Mouse (Mus musculus): ENCODE results near the gene Gcfc2. TPM values are rescaled to one million over a fixed set of nuclear protein-coding genes. Genes with fewer than 3 reads are reported as not detected.

The Gcfc2 gene
- polyA plus RNA-seq, 1 experiment, result 31.6 TPM

DNA sequence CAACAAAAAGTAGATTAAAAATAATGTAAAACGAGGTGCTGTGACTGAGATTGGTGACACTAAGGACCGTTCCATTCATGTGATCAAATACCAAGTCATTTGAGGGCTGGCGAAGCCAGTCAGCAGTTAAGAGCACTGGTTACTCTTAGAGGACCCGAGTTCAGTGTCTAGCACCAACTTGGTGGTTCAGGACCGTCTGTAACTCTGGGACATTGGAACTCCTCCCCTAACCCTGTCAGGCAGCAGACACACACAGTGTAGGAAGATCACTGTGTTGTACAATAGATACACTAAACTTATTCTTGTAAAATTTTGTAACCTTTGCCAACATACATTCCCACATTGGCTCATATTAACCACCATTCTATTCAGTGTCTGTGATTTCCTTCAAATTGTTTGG, 835 bp downstream of the Gcfc2 start:
- peak overlapping the region; percentile 99 for H3K9ac ChIP-seq (ENCODE audit: low read depth, poor library complexity, severe bottlenecking)
- H3K36me3 ChIP-seq (ENCODE audit: control insufficient read depth, insufficient read depth, low read length, poor library complexity, severe bottlenecking), result peaks cover 19% of the 10 kb centered on the region
- H3K27me3 ChIP-seq (ENCODE audit: control insufficient read depth, insufficient read depth, low read length, poor library complexity, severe bottlenecking), result no peaks in the 10 kb centered on the region
- H3K27ac ChIP-seq (ENCODE audit: insufficient read depth, low read length), result no peak overlapping the region
- H3K9me3 ChIP-seq (replicated peaks; ENCODE audit: control insufficient read depth, insufficient read depth, low read length, poor library complexity, severe bottlenecking), result no peaks in the 10 kb centered on the region
- TF ChIP-seq POLR2A (IDR thresholded peaks at IDR 0.05; ENCODE audit: insufficient read depth, low read length), result no peak
- no peak for TF ChIP-seq EP300 (IDR thresholded peaks at IDR 0.05; ENCODE audit: insufficient read depth, low read depth, low read length)
- no peak for TF ChIP-seq CTCF (IDR thresholded peaks at IDR 0.05; ENCODE audit: low read depth, low read length)
- H3K4me3 ChIP-seq (ENCODE audit: low read depth, low read length), result peak overlapping the region; percentile 98
- H3K4me1 ChIP-seq (ENCODE audit: control insufficient read depth, insufficient read depth, low read length), result no peaks in the 10 kb centered on the region

DNA sequence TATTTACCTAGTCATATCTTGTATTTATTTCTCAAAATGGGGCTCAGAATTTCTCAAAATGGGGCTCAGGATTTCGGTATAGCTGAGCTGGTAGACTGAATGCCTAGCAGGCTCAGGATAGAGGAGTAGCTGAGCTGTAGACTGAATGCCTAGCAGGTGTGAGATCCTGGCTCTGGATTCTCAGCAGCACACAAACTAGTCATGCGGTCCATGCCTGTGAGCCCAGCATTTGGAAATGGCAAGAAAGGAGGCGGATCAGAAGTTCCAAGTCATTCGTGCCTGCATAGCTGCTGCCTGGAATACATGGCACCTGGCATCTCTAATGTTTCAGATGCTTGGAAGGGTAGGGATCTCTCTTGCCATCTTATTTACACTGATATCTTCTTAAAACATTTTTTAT, 5.9 kb downstream of the Gcfc2 start:
- TF ChIP-seq CTCF (IDR thresholded peaks at IDR 0.05; ENCODE audit: low read depth, low read length), result no peak
- TF ChIP-seq POLR2A (IDR thresholded peaks at IDR 0.05; ENCODE audit: insufficient read depth, low read length), result no peak
- no peak for TF ChIP-seq EP300 (IDR thresholded peaks at IDR 0.05; ENCODE audit: insufficient read depth, low read depth, low read length)
- Histone ChIP-seq H3K9ac (ENCODE audit: low read depth, poor library complexity, severe bottlenecking) (no peak overlapping the region), H3K27ac (ENCODE audit: insufficient read depth, low read length) (no peak overlapping the region), H3K4me3 (ENCODE audit: low read depth, low read length) (no peak overlapping the region), H3K27me3 (ENCODE audit: control insufficient read depth, insufficient read depth, low read length, poor library complexity, severe bottlenecking) (no peaks in the 10 kb centered on the region), H3K9me3 (replicated peaks; ENCODE audit: control insufficient read depth, insufficient read depth, low read length, poor library complexity, severe bottlenecking) (no peaks in the 10 kb centered on the region), H3K4me1 (ENCODE audit: control insufficient read depth, insufficient read depth, low read length) (no peaks in the 10 kb centered on the region), H3K36me3 (ENCODE audit: control insufficient read depth, insufficient read depth, low read length, poor library complexity, severe bottlenecking) (peaks cover 45% of the 10 kb centered on the region)

DNA sequence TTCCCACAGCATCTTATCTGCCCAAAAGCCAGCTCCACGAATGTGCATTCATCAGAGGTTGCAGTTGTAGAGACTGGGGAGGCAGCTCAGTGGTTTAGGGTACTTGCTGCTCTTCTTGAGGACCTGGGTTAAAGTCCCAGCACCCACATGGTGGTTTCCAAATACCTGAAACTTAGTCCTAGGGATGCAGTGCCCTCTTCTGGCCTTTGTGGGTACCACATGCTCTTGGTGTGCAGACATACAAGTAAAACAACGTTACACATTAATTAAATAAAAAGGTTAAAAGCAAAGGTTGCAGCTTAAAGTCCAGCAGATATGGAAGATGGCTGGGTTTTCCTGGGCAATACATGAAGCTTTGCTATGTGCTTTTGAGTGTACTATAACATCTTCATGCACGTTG, 9.8 kb downstream of the Gcfc2 start:
- peak; percentile 17 for TF ChIP-seq CTCF (IDR thresholded peaks at IDR 0.05; ENCODE audit: low read depth, low read length)
- TF ChIP-seq POLR2A (IDR thresholded peaks at IDR 0.05; ENCODE audit: insufficient read depth, low read length), result no peak
- Histone ChIP-seq H3K4me3 (ENCODE audit: low read depth, low read length) (no peak overlapping the region), H3K36me3 (ENCODE audit: control insufficient read depth, insufficient read depth, low read length, poor library complexity, severe bottlenecking) (peaks cover 40% of the 10 kb centered on the region), H3K9ac (ENCODE audit: low read depth, poor library complexity, severe bottlenecking) (no peak overlapping the region), H3K27ac (ENCODE audit: insufficient read depth, low read length) (no peak overlapping the region), H3K9me3 (replicated peaks; ENCODE audit: control insufficient read depth, insufficient read depth, low read length, poor library complexity, severe bottlenecking) (no peaks in the 10 kb centered on the region), H3K27me3 (ENCODE audit: control insufficient read depth, insufficient read depth, low read length, poor library complexity, severe bottlenecking) (no peaks in the 10 kb centered on the region), H3K4me1 (ENCODE audit: control insufficient read depth, insufficient read depth, low read length) (no peaks in the 10 kb centered on the region)

DNA sequence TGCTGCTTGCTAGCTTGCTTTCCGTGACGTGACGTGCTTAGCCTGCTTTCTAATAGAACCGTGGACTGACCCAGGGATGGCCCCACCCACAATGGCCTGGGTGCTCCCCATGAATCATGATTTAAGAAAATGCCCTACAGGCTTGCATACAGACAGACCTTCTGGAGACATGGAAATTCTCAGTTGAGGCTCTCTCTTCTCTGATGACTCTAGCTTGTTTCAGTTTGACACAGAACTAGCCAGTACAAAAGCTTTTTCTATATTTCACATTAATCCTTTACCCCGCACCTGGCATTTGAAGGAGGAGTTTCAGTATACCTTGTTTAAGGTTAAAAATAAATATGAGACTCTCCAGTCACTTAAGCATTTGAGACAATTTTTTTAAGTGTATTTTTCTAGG, 18.2 kb downstream of the Gcfc2 start:
- Histone ChIP-seq H3K4me3 (ENCODE audit: low read depth, low read length) (no peak overlapping the region), H3K27me3 (ENCODE audit: control insufficient read depth, insufficient read depth, low read length, poor library complexity, severe bottlenecking) (no peaks in the 10 kb centered on the region), H3K27ac (ENCODE audit: insufficient read depth, low read length) (no peak overlapping the region), H3K4me1 (ENCODE audit: control insufficient read depth, insufficient read depth, low read length) (no peaks in the 10 kb centered on the region), H3K9ac (ENCODE audit: low read depth, poor library complexity, severe bottlenecking) (no peak overlapping the region), H3K36me3 (ENCODE audit: control insufficient read depth, insufficient read depth, low read length, poor library complexity, severe bottlenecking) (peaks cover 47% of the 10 kb centered on the region), H3K9me3 (replicated peaks; ENCODE audit: control insufficient read depth, insufficient read depth, low read length, poor library complexity, severe bottlenecking) (no peaks in the 10 kb centered on the region)
- no peak for TF ChIP-seq POLR2A (IDR thresholded peaks at IDR 0.05; ENCODE audit: insufficient read depth, low read length)
- TF ChIP-seq CTCF (IDR thresholded peaks at IDR 0.05; ENCODE audit: low read depth, low read length), result no peak
- no peak for TF ChIP-seq EP300 (IDR thresholded peaks at IDR 0.05; ENCODE audit: insufficient read depth, low read depth, low read length)

DNA sequence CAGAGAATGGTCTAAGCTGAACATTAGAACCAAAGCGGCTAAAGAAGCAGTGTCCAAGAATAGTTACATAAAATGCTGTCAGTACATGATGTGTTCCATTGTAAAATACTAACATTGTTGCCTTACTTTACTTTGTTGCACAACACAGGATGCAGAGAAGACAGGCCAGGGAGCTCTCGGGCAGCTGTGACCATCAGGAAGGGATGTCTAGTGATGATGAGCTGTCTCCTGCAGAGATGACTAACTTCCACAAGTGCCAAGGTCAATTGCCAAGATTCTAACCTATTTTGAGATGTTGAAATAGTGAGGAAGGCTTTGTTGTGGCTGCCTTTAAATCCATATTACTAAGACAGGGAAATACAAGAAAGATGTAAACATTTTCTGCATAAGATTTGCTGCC, 19.8 kb downstream of the Gcfc2 start:
- Histone ChIP-seq H3K27me3 (ENCODE audit: control insufficient read depth, insufficient read depth, low read length, poor library complexity, severe bottlenecking) (no peaks in the 10 kb centered on the region), H3K9ac (ENCODE audit: low read depth, poor library complexity, severe bottlenecking) (no peak overlapping the region), H3K4me3 (ENCODE audit: low read depth, low read length) (no peak overlapping the region), H3K9me3 (replicated peaks; ENCODE audit: control insufficient read depth, insufficient read depth, low read length, poor library complexity, severe bottlenecking) (no peaks in the 10 kb centered on the region), H3K27ac (ENCODE audit: insufficient read depth, low read length) (no peak overlapping the region), H3K4me1 (ENCODE audit: control insufficient read depth, insufficient read depth, low read length) (no peaks in the 10 kb centered on the region), H3K36me3 (ENCODE audit: control insufficient read depth, insufficient read depth, low read length, poor library complexity, severe bottlenecking) (peaks cover 45% of the 10 kb centered on the region)
- TF ChIP-seq CTCF (IDR thresholded peaks at IDR 0.05; ENCODE audit: low read depth, low read length), result no peak
- TF ChIP-seq POLR2A (IDR thresholded peaks at IDR 0.05; ENCODE audit: insufficient read depth, low read length), result no peak
- TF ChIP-seq EP300 (IDR thresholded peaks at IDR 0.05; ENCODE audit: insufficient read depth, low read depth, low read length), result no peak

DNA sequence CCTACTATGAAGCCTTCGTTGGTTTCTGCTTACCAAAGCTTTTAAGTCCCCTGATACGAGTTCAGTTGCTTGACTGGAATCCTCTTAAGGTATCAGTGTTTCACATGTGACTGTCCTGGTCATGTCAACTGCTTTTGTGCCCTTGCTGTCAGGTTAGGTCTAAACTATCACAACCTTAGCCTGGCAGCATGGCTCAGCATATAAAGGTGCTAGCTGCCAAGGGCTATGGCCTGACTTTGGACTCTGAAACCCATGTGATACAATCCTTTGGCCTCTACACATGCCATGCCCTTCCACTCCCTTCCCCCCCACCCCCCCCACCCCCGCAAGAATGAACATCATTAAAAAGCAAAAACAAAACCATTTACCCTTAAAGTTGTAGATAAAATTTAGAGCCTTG, 21.0 kb downstream of the Gcfc2 start:
- no peak for TF ChIP-seq POLR2A (IDR thresholded peaks at IDR 0.05; ENCODE audit: insufficient read depth, low read length)
- TF ChIP-seq CTCF (IDR thresholded peaks at IDR 0.05; ENCODE audit: low read depth, low read length), result no peak
- Histone ChIP-seq H3K36me3 (ENCODE audit: control insufficient read depth, insufficient read depth, low read length, poor library complexity, severe bottlenecking) (peaks cover 44% of the 10 kb centered on the region), H3K4me3 (ENCODE audit: low read depth, low read length) (no peak overlapping the region), H3K27ac (ENCODE audit: insufficient read depth, low read length) (no peak overlapping the region), H3K9ac (ENCODE audit: low read depth, poor library complexity, severe bottlenecking) (no peak overlapping the region), H3K4me1 (ENCODE audit: control insufficient read depth, insufficient read depth, low read length) (no peaks in the 10 kb centered on the region), H3K9me3 (replicated peaks; ENCODE audit: control insufficient read depth, insufficient read depth, low read length, poor library complexity, severe bottlenecking) (no peaks in the 10 kb centered on the region), H3K27me3 (ENCODE audit: control insufficient read depth, insufficient read depth, low read length, poor library complexity, severe bottlenecking) (no peaks in the 10 kb centered on the region)
